Mouse (Mus musculus) spleen, postnatal 36 days (tissue): Measurements from ENCODE around the gene Gnb2.

ENCODE experiments used
- DNase-seq, 2 experiments: peaks; one replicate each; pipeline ENCODE4 v3.0.0; 2022; ENCODE audit warnings: low spot score in 2 of 2, mixed read lengths in 1 of 2

The Gnb2 gene

GRCm38 (mm10) chr5:137519691-137520550 lies 13.4 kb downstream of the Gnb2 start:
- DNase-seq, result no peak

- DNase-seq, result no peak
Observed at GRCm38 (mm10) chr5:137518436-137518835, 14.9 kb downstream of the Gnb2 start, which contains the start of gene Gigyf1. Gene Gigyf1, plus strand, starts transcription at chr5:137518548.

GRCm38 (mm10) chr5:137514811-137515210 lies 18.5 kb downstream of the Gnb2 start:
- no peak for DNase-seq

GRCm38 (mm10) chr5:137513951-137514721 lies 19.2 kb downstream of the Gnb2 start:
- DNase-seq, result no peak

GRCm38 (mm10) chr5:137512847-137513794 lies 20.2 kb downstream of the Gnb2 start:
- peak in 1 of 2 experiments; percentile 23 for DNase-seq

- DNase-seq, result no peak
Observed at GRCm38 (mm10) chr5:137511706-137512105, 21.6 kb downstream of the Gnb2 start.

- DNase-seq, result peak in 1 of 2 experiments; percentile 31
Observed at GRCm38 (mm10) chr5:137510573-137511390, 22.5 kb downstream of the Gnb2 start.

- DNase-seq, result peak; percentile 66 to 69
Observed at GRCm38 (mm10) chr5:137510014-137510501, 23.3 kb downstream of the Gnb2 start.

- DNase-seq, result no peak
Observed at GRCm38 (mm10) chr5:137504041-137504440, 29.3 kb downstream of the Gnb2 start.

- peak; percentile 68 to 80 for DNase-seq
Observed at GRCm38 (mm10) chr5:137502667-137503110, 30.6 kb downstream of the Gnb2 start.

GRCm38 (mm10) chr5:137501709-137502666 lies 31.3 kb downstream of the Gnb2 start, which contains the start of gene Pop7:
Gene Pop7, minus strand, starts transcription at chr5:137502518.
- peak; percentile 100 for DNase-seq

GRCm38 (mm10) chr5:137500186-137500585 lies 33.1 kb downstream of the Gnb2 start:
- no peak for DNase-seq

GRCm38 (mm10) chr5:137493831-137494230 lies 39.5 kb downstream of the Gnb2 start:
- no peak for DNase-seq

GRCm38 (mm10) chr5:137491559-137491958 lies 41.8 kb downstream of the Gnb2 start:
- no peak for DNase-seq

GRCm38 (mm10) chr5:137487616-137488015 lies 45.7 kb downstream of the Gnb2 start:
- DNase-seq, result no peak

- no peak for DNase-seq
Observed at GRCm38 (mm10) chr5:137485851-137486155, 47.5 kb downstream of the Gnb2 start.

GRCm38 (mm10) chr5:137485071-137485850 lies 48.0 kb downstream of the Gnb2 start:
- DNase-seq, result no peak

- DNase-seq, result no peak
Observed at GRCm38 (mm10) chr5:137481897-137482296, 51.4 kb downstream of the Gnb2 start.
